Mouse (Mus musculus) left cerebral cortex, adult 18-20 months (tissue): Measurements from ENCODE around the gene Calm4. TPM values are rescaled to one million over a fixed set of nuclear protein-coding genes. Genes with fewer than 3 reads are reported as not detected.

ENCODE experiments used
- DNase-seq, 2 experiments: peaks; one replicate each; pipeline ENCODE4 v3.0.0; 2021 to 2022; ENCODE audit warnings: low spot score in 2 of 2, mixed read lengths in 1 of 2
- total RNA-seq, 2 experiments: library from RNA; stranded (reverse); gene quantifications; 2 replicates each; pipeline ENCODE4 v1.2.3; 2021

The Calm4 gene
- total RNA-seq, 2 experiments from 2014 or later, result not detected

GRCm38 (mm10) chr13:3856252-3856651 is 18.7 kb downstream of the Calm4 start:
- DNase-seq, result no peak

- no peak for DNase-seq
These were observed 23.7 kb downstream of the Calm4 start for GRCm38 (mm10) chr13:3861251-3861650.

- no peak for DNase-seq
These were observed 24.8 kb downstream of the Calm4 start for GRCm38 (mm10) chr13:3862325-3862724.

- DNase-seq, result peak; percentile 62 to 70
These were observed 25.5 kb downstream of the Calm4 start for GRCm38 (mm10) chr13:3862922-3863580.

DNA sequence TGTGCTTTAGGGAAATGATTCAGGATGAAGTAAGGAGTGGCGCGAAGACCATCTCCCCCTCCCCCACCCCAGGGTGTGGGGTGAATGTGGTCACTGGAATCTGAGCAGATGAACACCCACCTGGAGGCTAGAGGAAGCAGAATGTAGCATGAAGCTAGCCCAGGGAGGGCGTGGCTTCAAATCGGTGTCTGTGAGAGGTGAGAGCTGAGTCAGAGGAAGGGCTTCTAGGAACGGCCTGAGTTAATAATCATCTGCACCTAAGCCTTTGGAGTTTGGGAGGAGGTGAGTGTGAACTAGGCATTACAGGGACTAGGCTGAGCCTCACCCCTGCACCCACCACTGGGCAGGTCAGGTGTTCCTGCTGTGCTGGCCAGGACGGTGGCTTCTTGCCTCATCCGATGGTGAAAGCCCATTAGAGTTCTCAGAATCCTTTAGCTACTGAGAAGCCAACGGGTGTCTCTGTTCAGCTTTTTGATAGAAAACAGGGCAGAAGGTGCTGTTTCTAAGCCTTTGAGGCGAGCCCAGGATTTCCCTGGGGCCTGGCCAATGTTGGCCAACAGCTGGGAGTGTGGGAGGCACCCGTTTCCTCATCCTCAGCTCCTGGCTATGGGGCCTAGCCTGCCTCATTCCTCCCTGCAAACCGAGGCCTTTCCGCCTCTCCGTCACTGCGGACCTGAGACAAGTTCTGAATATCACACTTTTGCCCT is 28.2 kb downstream of the Calm4 start:
- DNase-seq, result peak in 1 of 2 experiments; percentile 11

DNA sequence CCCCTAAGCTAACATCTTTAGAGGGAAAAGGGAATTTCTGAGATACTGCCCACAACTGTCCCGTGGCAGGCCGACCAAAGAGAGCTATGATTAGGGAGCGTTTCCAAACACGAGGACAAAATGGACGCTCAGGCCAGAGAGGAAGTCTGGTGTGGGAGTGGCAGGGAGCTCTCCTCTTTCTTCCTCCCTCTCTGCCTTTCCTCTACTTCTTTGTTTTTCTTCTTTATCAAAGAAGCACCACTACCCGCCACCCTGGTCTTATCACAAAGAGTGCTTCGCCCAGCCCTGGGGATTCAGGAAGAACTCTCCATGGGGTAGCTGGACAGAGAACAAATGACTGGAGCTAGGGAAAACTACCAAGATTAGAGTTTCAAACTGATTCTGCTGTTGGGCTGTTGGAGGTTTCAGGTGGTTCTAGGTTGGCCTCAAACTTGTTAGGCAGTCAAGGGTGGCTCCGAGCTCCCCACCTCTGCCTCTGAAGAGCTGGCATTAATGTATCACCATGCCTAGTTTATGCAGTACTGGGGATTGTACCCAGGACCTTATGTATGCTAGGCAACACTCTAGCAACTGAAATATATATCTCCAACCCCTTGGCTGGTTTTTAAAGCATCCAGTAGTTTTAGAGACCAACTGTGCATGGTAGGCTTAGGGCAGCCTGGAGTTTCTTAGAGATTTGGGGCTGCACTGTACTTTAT is 28.9 kb downstream of the Calm4 start:
- DNase-seq, result no peak

GRCm38 (mm10) chr13:3867158-3867557 is 29.6 kb downstream of the Calm4 start:
- no peak for DNase-seq

GRCm38 (mm10) chr13:3869901-3870300 is 32.3 kb downstream of the Calm4 start:
- no peak for DNase-seq

DNA sequence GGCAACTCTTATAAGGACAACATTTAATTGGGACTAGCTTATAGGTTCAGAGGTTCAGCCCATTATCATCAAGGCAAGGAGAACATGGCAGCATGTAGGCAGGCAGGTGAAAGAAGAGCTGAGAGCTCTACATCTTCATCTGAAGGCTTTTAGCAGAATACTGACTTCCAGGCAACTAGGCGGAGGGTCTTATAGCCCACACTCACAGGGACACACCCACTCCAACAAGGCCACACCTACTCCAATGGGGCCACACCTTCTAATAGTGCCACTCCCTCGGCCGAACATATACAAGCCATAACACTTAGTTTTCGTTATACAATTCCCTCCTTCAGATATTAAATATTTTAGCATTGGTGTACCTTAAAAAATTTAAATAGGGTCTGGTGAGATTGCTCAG is 35.3 kb downstream of the Calm4 start:
- no peak for DNase-seq

DNA sequence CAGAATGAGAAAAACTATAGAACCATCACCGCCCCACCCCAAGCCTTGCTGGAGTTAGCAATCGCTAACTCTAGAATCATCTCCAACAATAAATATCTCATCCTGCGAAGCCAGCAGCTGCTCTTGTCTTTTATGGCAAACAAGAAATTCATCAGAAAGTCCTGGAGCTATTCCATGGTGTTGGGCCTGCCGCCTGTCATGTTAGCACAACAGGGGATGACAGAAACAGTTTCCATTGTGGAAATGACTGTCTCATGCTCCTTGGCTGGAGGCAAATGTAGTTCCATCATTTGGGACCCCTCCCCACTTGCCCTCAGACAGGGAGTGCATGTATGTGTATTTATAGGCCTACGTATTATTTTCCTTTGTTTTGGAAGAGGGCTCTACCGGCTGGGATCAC is 38.9 kb downstream of the Calm4 start:
- DNase-seq, result no peak

DNA sequence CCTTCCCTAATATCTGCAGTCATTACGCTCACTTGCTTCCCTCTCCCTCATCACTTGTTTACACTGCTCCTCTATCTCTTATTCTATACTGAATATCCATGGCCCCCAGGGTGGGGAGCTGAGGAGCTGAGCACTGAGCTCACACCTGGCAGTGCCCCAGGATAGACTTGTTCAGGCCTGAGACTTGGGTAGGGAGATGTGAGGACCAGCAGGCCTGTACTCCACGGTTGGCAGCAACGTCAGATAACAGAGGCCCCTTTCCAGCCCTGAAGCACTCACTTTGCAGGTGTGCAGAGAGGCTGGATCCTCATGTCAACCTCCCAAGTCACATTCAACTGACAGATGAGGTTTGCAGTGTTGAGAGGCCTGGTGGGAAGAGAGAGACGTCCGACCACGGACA is 39.6 kb downstream of the Calm4 start:
- DNase-seq, result no peak

DNA sequence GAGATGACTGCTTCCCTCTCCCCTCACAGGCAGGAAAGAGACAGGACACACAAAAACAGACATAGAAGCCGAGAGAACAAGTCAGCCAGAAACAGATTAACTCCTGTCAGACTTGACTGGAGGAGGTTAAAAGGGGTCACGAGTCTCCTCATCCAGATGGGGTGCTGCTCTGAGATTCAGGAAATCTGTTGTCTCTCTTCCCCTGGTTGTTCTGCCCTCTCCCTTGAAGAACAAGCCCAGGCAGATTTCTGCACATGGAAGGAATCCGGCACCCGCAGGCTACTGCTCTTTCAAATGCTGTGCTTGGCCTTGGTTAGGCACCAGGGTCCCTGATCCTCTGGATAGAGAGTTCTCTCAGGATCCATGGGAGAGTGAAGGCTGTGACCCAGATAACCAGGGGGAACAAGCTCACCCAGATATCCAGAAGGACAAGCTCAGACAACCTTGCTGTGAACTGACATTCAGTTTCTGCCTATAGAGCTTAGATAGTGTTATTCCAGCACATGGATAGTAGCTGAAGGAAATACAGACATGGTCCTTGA is 40.2 kb downstream of the Calm4 start:
- DNase-seq, result no peak

- DNase-seq, result no peak
These were observed 49.1 kb downstream of the Calm4 start for GRCm38 (mm10) chr13:3886663-3887062.

Other genes with a start within 250 kb of the Calm4 start
- 10 to 100 TPM; 24.3 to 29.0 TPM for gene Fam208b, start 226.6 kb upstream of the Calm4 start, total RNA-seq
- gene Asb13, start 203.7 kb upstream of the Calm4 start, total RNA-seq, result 10 to 100 TPM; 47.9 to 49.8 TPM
- gene Calml3, start 33.4 kb upstream of the Calm4 start, total RNA-seq, result not detected
- gene Calm5, start 16.4 kb downstream of the Calm4 start, total RNA-seq, result not detected
- gene Net1, start 80.5 kb downstream of the Calm4 start, total RNA-seq, result 10 to 100 TPM; 36.9 to 42.4 TPM
- gene Tubal3, start 80.5 kb downstream of the Calm4 start, total RNA-seq, result not detected
- under 1 TPM in 1 of 2 experiments, not detected in 1; 0.45 TPM for gene Ucn3, start 107.6 kb downstream of the Calm4 start, total RNA-seq
- 1 to 10 TPM; 1.0 to 1.5 TPM for gene Akr1c14, start 211.3 kb downstream of the Calm4 start, total RNA-seq